Mouse (Mus musculus) thymus, adult 2 months (tissue): ENCODE measurements around the gene Fras1.

Source experiments
- CTCF ChIP-seq: fragments of 200-500 bp; IDR thresholded peaks from 2 replicates; pipeline ENCODE4 v1.5.1; 2012; ENCODE audit warnings: mild to moderate bottlenecking, control low read depth, low read length, moderate library complexity, borderline replicate concordance; ENCODE audit not compliant: control insufficient read depth, poor library complexity, insufficient read depth; ENCODE audit errors: extremely low read depth
- POLR2A ChIP-seq: fragments of 200-500 bp; IDR thresholded peaks from 2 replicates; pipeline ENCODE4 v1.6.1; 2012; ENCODE audit warnings: mild to moderate bottlenecking, low read length, control low read depth, moderate library complexity; ENCODE audit not compliant: control insufficient read depth, poor library complexity, insufficient read depth; ENCODE audit errors: extremely low read depth

DNA sequence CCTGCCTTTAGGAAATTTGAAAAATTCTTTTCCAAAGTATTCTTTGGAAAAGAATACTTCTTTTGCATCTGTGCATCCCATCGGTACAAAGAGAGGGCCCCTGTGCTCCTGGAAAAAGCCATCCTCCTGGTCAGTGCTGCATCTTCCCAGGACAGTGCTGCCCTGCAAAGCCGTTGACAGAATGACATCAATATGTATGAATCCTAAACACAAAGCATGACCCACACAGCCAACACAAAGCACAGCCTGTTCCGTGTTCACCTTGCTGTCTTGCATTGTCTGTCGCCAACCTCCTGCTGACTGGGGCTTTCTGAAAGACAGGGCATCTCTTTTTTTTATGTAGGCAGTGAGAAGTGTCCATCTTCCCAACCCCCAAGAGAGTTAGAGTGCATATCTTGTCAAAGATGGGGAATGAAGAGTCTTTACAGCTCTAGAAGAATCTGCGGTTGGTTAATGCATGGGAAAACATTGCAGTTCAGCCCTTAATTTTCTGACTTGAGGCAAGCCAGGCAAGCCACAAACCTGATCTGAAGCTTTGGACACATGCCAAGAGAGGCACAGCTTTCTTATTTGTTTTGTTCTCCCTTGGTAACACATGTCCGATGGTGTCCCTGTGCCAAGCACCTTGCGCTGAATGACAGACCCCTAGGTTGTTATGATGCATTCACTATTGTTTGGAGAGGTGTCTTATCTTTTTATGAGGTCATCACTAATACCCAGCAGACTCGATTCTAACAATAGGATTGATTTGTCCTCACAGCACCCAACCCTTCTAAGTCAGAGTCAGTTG, 373.6 kb downstream of the Fras1 start:
- TF ChIP-seq POLR2A (no peak), CTCF (no peak)
